Mouse (Mus musculus) cortical plate, adult 2 months (tissue): ENCODE data around the gene Podxl.

Experiments
- CTCF ChIP-seq: fragments of 200-500 bp; IDR thresholded peaks from 2 replicates; pipeline ENCODE4 v1.5.1; 2011; ENCODE audit warnings: mild to moderate bottlenecking, control low read depth, low read length; ENCODE audit not compliant: insufficient read depth; ENCODE audit errors: extremely low read depth
- POLR2A ChIP-seq: fragments of 200-500 bp; IDR thresholded peaks from 2 replicates; pipeline ENCODE4 v1.6.1; 2011; ENCODE audit warnings: mild to moderate bottlenecking, low read length, control low read depth; ENCODE audit not compliant: insufficient read depth; ENCODE audit errors: extremely low read depth

GRCm38 (mm10) chr6:31480008-31480407, 83.8 kb downstream of the Podxl start:
- TF ChIP-seq POLR2A (no peak), CTCF (no peak)
